Mouse (Mus musculus): Measurements from ENCODE around the gene Akap6.

The Akap6 gene

DNA sequence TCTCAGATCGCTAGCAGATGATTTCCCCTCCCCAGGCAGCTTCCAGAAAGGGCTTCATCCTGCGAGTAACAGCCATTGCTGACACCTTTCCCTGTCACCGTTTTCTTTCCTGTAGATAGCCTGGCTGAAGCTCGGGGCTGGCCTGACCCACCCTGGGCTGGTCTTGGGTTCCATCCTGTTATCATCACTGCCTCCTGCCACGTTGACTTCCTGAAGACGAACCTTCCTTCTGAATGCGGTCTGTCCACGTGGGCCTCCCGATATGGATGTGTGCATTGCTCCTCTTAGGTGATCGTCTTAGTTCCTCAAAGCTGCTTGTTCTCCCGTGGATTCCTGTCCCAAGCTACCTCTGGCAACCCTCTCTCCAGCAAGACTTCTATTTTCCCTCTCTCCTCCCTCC is 448.5 kb downstream of the Akap6 start:
- no peak for DNase-seq (ENCODE audit: low spot score)

DNA sequence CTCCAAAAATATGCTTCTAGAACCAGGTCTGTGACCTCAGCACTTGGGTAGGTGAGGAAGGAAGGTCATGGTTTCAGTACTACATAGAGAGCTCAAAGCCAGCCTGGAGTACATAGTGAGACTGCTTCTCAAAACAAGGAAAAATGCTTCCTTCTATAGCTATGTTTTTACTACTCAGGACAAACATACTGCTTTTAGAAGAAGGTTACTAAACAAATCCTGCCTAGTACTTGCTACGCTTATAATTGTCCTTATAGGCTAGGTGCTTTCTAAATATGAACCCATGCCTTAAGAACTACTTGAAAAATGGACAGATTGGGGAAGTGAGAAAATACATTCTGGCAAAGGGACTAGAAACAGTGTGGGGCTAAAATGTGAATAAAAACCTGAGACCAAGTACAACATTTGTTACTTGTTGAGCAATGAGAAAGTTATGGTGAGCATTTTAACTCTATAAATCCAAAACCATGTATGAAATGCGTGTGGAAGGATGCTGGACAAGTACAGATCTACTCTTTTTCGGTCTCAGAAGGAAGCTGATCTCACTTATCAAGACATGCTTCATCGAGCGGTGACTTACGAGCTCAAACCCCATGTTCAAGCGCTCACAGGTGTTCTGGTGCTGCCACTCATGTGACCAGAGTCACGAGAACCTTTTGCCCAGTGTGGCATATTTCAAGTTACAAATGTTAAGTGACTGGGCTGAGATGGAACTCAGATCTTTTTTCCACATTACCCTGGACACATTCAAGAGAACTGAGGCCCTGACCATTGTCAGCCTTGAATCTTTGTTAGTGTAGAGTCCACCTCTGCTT is 469.2 kb downstream of the Akap6 start:
- no peak for DNase-seq (ENCODE audit: low spot score)

DNA sequence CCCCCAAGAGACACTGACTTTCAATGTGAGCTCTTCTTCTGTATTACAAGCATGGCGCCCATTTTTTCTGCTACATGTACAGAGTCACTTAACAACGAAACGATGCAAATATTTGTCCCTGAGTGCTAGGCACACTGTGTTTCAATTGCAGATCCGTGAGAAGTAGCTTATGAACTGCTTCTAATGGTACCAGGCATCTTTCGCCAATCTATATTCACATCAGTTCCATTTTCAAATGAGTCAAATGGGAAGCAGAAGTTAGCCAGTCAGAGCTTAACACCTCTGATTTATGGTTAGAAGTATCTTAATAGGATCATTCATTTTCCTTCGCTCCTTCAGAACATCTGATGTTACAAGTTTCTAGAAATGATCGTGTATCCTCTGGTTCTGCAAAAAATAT is 492.3 kb downstream of the Akap6 start:
- no peak for DNase-seq (ENCODE audit: low spot score)

DNA sequence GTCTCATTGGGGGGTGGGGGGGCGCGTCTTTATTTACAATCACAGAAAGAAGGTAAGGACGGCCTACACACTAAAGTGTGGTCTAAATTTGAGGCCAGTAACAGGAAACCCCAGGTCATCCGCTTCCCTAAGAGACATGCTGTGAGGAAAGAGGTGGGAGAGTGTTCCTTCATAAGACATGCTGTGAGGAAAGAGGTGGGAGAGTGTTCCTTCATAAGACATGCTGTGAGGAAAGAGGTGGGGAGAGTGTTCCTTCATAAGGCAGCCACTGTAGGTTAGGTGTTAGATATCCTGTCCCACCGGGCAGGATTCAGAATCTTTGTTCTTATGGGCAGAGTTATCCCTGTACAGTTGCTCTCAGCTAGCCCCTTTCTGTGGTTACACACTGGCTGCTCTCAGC is 494.5 kb downstream of the Akap6 start:
- DNase-seq (ENCODE audit: low spot score) = no peak
